Mouse (Mus musculus): ENCODE results near the gene Smagp.

Smagp gene

DNA sequence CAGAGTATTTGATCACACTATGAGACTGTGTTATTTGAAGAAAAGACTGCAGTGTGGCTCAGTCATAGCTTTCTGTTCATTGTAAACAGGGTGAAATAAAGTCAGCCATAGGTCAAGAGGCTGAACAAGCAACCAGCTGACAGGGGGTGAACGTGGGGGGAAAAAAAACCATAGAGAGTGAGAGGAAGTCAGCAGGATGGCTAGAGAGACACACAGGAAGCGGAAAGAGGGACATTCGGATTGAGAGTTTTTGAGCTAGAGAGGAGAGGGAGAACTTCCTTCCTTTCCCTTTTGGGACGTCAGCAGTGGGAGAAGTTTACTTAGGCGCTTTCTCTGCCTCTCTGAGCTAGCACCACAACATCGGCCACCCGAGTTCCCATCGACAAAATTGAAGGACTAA lies 46.3 kb downstream of the Smagp start:
- no peak for DNase-seq (ENCODE audit: low read depth)

DNA sequence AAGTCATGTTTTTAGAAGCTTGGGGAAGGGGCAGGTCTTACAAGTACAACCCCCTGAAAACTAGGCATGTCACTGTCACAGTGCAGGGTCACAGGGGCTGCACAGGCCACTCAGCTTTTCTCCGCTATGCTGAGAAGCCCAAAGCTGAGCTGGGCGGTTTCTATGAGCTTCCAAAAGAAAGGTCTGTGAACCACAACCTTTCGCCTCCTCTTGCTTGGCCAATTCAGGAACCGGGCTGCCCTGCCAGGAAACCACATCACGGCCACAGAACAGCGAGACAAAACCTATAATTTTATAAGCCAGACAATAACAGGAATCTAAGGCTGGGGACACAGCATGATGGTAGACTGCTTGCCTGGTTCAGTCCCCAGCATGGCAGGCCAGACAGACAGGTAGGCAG lies 48.4 kb downstream of the Smagp start:
- DNase-seq (ENCODE audit: low read depth): no peak

DNA sequence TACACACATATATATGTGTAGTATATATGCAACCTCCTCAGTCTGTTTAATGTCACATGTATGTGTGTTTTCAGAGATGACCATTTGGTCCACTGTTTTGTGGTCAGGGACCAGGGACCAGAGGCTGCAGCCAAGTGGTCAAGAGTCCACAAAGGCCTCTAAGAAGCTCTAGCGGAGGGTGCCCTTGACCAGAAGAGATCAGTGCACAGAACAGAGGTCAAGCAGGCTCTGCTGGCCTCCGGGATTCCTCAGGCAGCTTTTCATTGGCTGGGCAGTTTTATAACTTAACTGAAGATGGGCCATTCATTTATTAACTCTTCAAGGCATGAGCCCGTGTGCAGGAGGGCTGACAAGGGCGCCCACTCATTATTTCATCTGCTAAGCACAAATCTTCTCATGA lies 49.6 kb downstream of the Smagp start:
- DNase-seq (ENCODE audit: low read depth): no peak

DNA sequence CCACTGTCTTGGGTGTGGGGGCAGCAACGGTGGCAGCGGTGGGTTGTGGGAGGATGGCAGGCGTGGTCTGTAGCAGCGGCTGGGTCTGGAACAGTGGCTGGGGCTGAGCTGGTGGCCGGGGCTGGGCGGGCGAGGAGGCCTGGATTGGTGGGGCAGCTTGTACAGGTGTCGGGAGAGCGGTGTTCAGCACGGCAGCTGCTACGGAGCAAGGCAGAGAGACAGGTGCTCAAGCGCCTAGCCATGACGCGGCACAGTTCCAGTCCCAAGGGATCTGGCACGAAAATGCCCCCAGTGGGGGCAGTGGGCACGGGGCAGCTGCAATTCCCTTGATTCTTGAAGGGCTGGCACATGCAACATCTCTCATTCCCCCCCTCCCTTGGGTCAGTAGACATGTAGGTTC lies 50.8 kb downstream of the Smagp start:
- no peak for DNase-seq (ENCODE audit: low read depth)

DNA sequence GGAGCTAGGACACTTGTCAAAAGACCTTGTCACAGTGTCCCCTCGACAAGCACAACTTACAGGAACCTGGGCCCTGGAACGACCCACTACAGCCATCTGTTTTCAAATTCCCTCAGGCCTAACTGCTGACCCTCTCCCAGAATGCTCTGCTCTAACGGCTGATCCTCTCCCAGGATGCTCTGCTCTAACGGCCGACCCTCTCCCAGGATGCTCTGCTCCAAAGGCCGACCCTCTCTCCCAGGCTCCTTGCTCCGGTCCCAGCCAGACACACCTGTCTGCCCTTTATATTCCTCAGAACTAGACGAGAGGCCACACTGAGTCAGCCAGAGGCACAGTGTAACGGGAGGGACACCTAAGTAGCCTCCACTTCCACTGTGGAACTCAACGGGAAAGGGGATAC lies 56.6 kb downstream of the Smagp start:
- DNase-seq (ENCODE audit: low read depth): no peak

DNA sequence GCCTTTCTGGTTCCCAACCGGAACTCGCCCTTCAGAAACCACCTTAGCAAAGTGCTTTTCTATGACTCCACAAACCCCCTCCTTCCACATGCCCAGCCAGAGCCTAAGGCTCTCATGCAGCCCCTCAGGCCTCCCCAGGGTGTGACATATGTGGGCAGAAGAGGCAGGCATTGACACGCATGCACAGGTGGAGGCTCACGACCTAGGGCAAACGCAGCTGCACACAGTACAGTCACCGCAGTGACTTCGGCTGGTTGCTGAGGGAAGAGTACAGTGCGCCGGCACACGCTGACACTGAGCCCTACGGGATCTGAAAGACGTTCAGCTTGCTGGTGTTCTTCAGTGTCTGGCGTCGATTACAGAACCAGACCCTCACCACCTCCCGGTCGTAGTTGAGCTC lies 58.8 kb downstream of the Smagp start:
- no peak for DNase-seq (ENCODE audit: low read depth)

DNA sequence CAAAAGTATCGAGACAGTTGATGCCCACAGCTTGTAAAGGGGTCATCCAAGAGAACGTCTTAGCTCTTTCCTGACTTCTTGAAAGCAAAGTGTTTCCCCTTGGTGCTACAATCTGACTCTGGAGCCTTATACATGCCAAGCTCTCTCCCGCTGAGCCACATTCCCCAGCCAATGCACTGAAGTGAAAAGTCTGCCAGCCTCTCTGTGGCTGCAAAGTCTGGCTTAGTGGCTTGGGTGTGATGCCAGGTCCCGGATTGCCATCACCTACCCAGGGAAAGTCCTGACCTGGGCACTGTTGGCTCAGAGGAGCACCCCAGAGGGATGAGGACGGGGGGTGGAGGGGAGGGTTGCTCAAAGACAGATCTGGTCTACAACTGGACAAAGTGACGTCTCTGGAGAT lies 59.9 kb downstream of the Smagp start:
- DNase-seq (ENCODE audit: low read depth): no peak

DNA sequence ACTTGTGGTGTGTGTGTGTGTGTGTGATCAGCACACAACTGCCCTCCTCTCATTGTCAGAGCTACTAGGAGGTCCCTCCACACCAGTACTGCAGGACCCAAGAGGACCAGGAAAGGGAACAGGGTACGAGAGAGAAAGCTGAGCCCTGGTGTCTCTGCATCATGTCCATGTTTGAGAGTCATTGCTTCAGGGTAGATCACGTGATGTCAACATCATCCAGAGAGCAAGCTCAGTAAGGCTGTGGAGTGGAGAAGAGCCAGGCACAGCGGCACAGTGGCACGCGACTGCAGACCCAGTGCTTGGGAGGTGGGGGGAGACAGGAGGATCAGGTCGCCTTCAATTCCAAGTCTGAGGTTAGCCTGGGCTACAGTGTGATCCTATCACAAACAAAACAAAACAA lies 60.3 kb downstream of the Smagp start:
- DNase-seq (ENCODE audit: low read depth): no peak

DNA sequence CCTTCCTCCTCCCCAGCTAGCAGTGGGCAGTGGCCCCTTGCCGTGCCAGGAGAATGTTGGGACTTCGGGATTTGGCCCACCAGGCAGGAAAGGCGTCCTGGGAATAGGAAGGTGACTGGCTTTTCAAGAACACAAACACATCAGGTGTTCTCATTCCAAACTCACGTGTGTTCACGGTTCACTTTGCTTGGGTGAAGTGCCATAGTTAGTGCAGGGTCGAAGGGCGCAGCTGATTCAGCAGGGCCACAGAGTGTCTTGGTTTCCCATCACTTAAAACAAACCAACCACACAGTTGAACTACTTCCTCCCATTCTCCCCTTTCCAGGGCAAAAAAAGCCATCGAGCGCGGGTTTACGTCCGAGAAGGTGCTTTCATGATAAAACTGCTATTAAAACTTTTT lies 61.4 kb downstream of the Smagp start:
- DNase-seq (ENCODE audit: low read depth): no peak

DNA sequence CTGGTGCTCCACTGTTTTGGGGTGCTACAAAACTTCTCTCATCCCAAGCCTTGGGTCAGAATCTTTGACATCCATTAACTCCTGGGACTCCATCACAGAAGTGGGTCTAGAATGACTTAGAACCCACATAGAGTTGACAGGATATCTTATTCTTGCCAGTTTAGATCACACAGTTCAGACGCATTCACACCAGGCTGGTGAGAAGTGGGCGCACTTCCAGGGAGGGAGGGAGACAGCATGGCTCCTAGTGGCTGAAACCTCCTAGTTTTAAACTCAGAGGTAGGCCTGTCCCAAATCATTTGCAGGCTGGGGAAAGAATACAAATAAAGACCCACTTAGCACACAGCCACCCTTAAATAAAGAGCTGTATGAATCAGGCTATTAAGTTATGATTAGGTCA lies 62.4 kb downstream of the Smagp start:
- no peak for DNase-seq (ENCODE audit: low read depth)

DNA sequence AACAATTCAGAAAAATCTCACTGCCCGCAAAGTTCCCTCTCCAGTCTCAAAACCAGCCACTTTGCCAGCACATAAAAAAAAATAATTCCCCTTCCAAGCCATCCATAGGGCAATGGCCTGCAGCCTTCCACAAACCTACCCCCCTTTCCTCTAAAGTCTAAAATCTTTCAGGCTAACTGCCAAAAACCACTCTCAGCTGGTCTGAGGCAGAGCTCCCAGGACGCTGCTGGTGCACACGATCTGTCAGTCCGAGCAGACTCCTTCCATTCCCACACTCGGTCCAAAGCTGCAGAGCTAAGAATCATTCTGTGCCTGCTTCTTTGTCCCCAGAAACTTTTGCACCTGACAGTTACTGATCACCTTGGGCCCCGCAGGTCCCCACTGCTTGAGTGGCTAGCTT lies 62.8 kb downstream of the Smagp start:
- no peak for DNase-seq (ENCODE audit: low read depth)
